Mouse (Mus musculus) ES-E14 (cell line): ENCODE measurements at regions not wholly inside any gene's neighbourhood (a gene's known extent, or its start where the extent isn't known, plus 50 kb on each side); places are given as distances from the start of the nearest gene placed in this dataset.

ENCODE experiments used
- HCFC1 ChIP-seq: IDR thresholded peaks from 2 replicates; pipeline ENCODE4 v1.6.1; 2012; ENCODE audit warnings: low read length, inconsistent platforms, borderline replicate concordance; ENCODE audit not compliant: insufficient read depth
- ZNF384 ChIP-seq: IDR thresholded peaks from 2 replicates; pipeline ENCODE4 v1.6.1; 2012; ENCODE audit warnings: low read depth, low read length, inconsistent platforms

DNA sequence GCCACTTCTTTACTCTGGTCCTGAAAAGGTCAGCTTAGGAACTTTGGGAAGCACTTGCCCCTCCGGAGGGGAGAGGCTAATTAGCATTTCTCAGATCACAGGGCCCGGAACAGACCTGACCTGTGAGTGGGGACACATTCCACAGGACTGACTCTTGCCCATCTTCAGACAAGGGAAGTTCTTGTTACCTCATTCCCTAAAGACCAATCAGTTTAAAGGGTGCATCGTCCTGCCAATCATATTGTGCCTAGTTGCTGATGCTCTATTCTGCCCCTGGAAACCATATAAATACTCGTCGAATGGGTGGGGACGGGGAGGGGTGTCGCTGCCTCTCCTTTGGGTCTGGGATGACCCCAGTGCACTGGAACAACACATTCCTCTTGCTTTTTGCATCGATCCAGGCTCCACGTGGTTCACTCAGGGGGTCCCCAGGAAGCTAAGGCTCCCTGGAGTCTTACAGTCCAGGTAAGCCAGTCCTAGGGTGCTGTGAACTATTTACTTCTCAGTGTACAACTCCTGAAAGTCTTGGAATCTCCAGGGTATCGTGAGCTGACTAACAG, 219.9 kb upstream of the Amigo2 start:
- TF ChIP-seq HCFC1 (no peak), ZNF384 (no peak)
